Mouse (Mus musculus) heart, embryonic 12.5 days (tissue): ENCODE results near the gene Dab1. TPM values are rescaled to one million over a fixed set of nuclear protein-coding genes. Genes with fewer than 3 reads are reported as not detected.

Source experiments
- ATAC-seq: fragments of 200-750 bp; cut with Nextera tagmentation; 2 replicates; pipeline ENCODE4 v1.8.0; 2017; ENCODE audit warnings: moderate TSS enrichment, moderate library complexity; ENCODE audit not compliant: insufficient number of reproducible peaks, low FRiP score
- H3K27ac ChIP-seq: fragments of 300-500 bp; sonication (generic); 2 replicates; pipeline ENCODE4 v1.5.1; 2016; ENCODE audit warnings: mild to moderate bottlenecking, moderate library complexity; ENCODE audit not compliant: poor library complexity, severe bottlenecking
- H3K27me3 ChIP-seq: fragments of 300-500 bp; sonication (generic); replicated peaks from 2 replicates; pipeline ENCODE4 v1.6.1; 2016; ENCODE audit warnings: mild to moderate bottlenecking, moderate library complexity
- H3K36me3 ChIP-seq: fragments of 300-500 bp; sonication (generic); 2 replicates; pipeline ENCODE4 v1.6.1; 2016; ENCODE audit warnings: mild to moderate bottlenecking, moderate library complexity
- H3K4me1 ChIP-seq: fragments of 300-500 bp; sonication (generic); replicated peaks from 2 replicates; pipeline ENCODE4 v1.6.1; 2016; ENCODE audit warnings: mild to moderate bottlenecking
- H3K4me2 ChIP-seq: fragments of 300-500 bp; sonication (generic); 2 replicates; pipeline ENCODE4 v1.6.1; 2016; ENCODE audit warnings: mild to moderate bottlenecking, moderate library complexity
- H3K4me3 ChIP-seq: fragments of 300-500 bp; sonication (generic); 2 replicates; pipeline ENCODE4 v1.5.1; 2016; ENCODE audit warnings: mild to moderate bottlenecking
- H3K9ac ChIP-seq: fragments of 300-500 bp; sonication (generic); 2 replicates; pipeline ENCODE4 v1.6.1; 2016; ENCODE audit warnings: mild to moderate bottlenecking, moderate library complexity
- H3K9me3 ChIP-seq: fragments of 300-500 bp; sonication (generic); replicated peaks from 2 replicates; pipeline ENCODE4 v1.6.1; 2016; ENCODE audit warnings: mild to moderate bottlenecking, moderate library complexity
- WGBS: fragments of 180-500 bp; shearing (Covaris S2); methylation state at CpG from one replicate; pipeline ENCODE4 v1.1.7; 2016; 5-methylcytosine and 5-hydroxymethylcytosine counted together
- polyA plus RNA-seq: library from polyadenylated mRNA; unstranded; fragments of >200 nt; fragmentation: Nextera tagmentation; extraction: Ambion mirVana; gene quantifications from 2 replicates; pipeline ENCODE4 v1.2.1, GENCODE M21; 2016

Dab1 gene
- polyA plus RNA-seq, 1 experiment from 2014 or later: 1.0 TPM

GRCm38 (mm10) chr4:103974946-103975345 is 355.8 kb downstream of the Dab1 start:
- WGBS: 83% methylated on average over 2 of the region's 2 CpGs
- no peak for ATAC-seq

GRCm38 (mm10) chr4:103993884-103994283 is 374.7 kb downstream of the Dab1 start:
- 70% methylated on average over 3 of the region's 3 CpGs for WGBS
- Histone ChIP-seq H3K4me3 (no peak overlapping the region), H3K27me3 (no peaks in the 10 kb centered on the region), H3K36me3 (no peaks in the 10 kb centered on the region), H3K27ac (no peak overlapping the region), H3K9me3 (no peaks in the 10 kb centered on the region), H3K4me2 (no peak overlapping the region), H3K4me1 (no peaks in the 10 kb centered on the region), H3K9ac (no peak overlapping the region)
- ATAC-seq: no peak

More at GRCm38 (mm10) chr4:103974946-103975345, 355.8 kb downstream of the Dab1 start:
- Histone ChIP-seq H3K9me3 (no peaks in the 10 kb centered on the region), H3K9ac (no peak overlapping the region), H3K4me3 (no peak overlapping the region), H3K27ac (no peak overlapping the region), H3K4me1 (no peaks in the 10 kb centered on the region), H3K36me3 (no peaks in the 10 kb centered on the region), H3K27me3 (no peaks in the 10 kb centered on the region), H3K4me2 (no peak overlapping the region)

- no peak overlapping the region for H3K9ac ChIP-seq
- no peak overlapping the region for H3K4me3 ChIP-seq
- no peak overlapping the region for H3K27ac ChIP-seq
- no peak for ATAC-seq
- no peaks in the 10 kb centered on the region for H3K9me3 ChIP-seq
- 73% methylated on average over 1 of the region's 1 CpGs for WGBS
- no peaks in the 10 kb centered on the region for H3K4me1 ChIP-seq
- no peak overlapping the region for H3K4me2 ChIP-seq
- H3K27me3 ChIP-seq: no peaks in the 10 kb centered on the region
- no peaks in the 10 kb centered on the region for H3K36me3 ChIP-seq
Measured at GRCm38 (mm10) chr4:103994406-103994805, 375.2 kb downstream of the Dab1 start.

GRCm38 (mm10) chr4:104008406-104008805 is 389.2 kb downstream of the Dab1 start:
- 66% methylated on average over 5 of the region's 5 CpGs for WGBS
- Histone ChIP-seq H3K9ac (no peak overlapping the region), H3K27ac (no peak overlapping the region), H3K27me3 (no peaks in the 10 kb centered on the region), H3K36me3 (no peaks in the 10 kb centered on the region), H3K4me3 (no peak overlapping the region), H3K4me2 (no peak overlapping the region), H3K9me3 (no peaks in the 10 kb centered on the region), H3K4me1 (no peaks in the 10 kb centered on the region)
- no peak for ATAC-seq

- WGBS: 67% methylated on average over 4 of the region's 4 CpGs
- H3K4me1 ChIP-seq: no peaks in the 10 kb centered on the region
- ATAC-seq: no peak
Measured at GRCm38 (mm10) chr4:104011683-104012082, 392.5 kb downstream of the Dab1 start.

GRCm38 (mm10) chr4:104012150-104012549 is 393.0 kb downstream of the Dab1 start:
- no peak overlapping the region for H3K4me3 ChIP-seq
- H3K27me3 ChIP-seq: no peaks in the 10 kb centered on the region
- H3K27ac ChIP-seq: no peak overlapping the region
- H3K4me2 ChIP-seq: no peak overlapping the region
- H3K4me1 ChIP-seq: no peaks in the 10 kb centered on the region
- WGBS: 75% methylated on average over 4 of the region's 4 CpGs
- no peaks in the 10 kb centered on the region for H3K9me3 ChIP-seq
- H3K9ac ChIP-seq: no peak overlapping the region
- ATAC-seq: no peak
- no peaks in the 10 kb centered on the region for H3K36me3 ChIP-seq

More at GRCm38 (mm10) chr4:104011683-104012082, 392.5 kb downstream of the Dab1 start:
- no peak overlapping the region for H3K4me2 ChIP-seq
- no peak overlapping the region for H3K9ac ChIP-seq
- H3K27ac ChIP-seq: no peak overlapping the region
- H3K27me3 ChIP-seq: no peaks in the 10 kb centered on the region
- no peak overlapping the region for H3K4me3 ChIP-seq
- no peaks in the 10 kb centered on the region for H3K36me3 ChIP-seq
- no peaks in the 10 kb centered on the region for H3K9me3 ChIP-seq

- Histone ChIP-seq H3K4me3 (no peak overlapping the region), H3K27ac (no peak overlapping the region), H3K36me3 (no peaks in the 10 kb centered on the region), H3K4me1 (no peaks in the 10 kb centered on the region), H3K9me3 (no peaks in the 10 kb centered on the region), H3K9ac (no peak overlapping the region), H3K27me3 (no peaks in the 10 kb centered on the region), H3K4me2 (no peak overlapping the region)
- no peak for ATAC-seq
- WGBS: 65% methylated on average over 2 of the region's 2 CpGs
Measured at GRCm38 (mm10) chr4:104025117-104025694, 406.0 kb downstream of the Dab1 start.

- Histone ChIP-seq H3K36me3 (no peaks in the 10 kb centered on the region), H3K4me3 (no peak overlapping the region), H3K27ac (no peak overlapping the region), H3K9ac (no peak overlapping the region), H3K4me2 (no peak overlapping the region), H3K4me1 (no peaks in the 10 kb centered on the region), H3K27me3 (no peaks in the 10 kb centered on the region), H3K9me3 (no peaks in the 10 kb centered on the region)
- ATAC-seq: no peak
- 41% methylated on average over 2 of the region's 2 CpGs for WGBS
Measured at GRCm38 (mm10) chr4:104026834-104027233, 407.7 kb downstream of the Dab1 start.

- no peak overlapping the region for H3K4me3 ChIP-seq
- H3K9me3 ChIP-seq: no peaks in the 10 kb centered on the region
- no peak overlapping the region for H3K9ac ChIP-seq
- no peak overlapping the region for H3K27ac ChIP-seq
- H3K4me2 ChIP-seq: no peak overlapping the region
- 75% methylated on average over 1 of the region's 1 CpGs for WGBS
- no peak for ATAC-seq
- no peaks in the 10 kb centered on the region for H3K27me3 ChIP-seq
- H3K4me1 ChIP-seq: no peaks in the 10 kb centered on the region
- no peaks in the 10 kb centered on the region for H3K36me3 ChIP-seq
Measured at GRCm38 (mm10) chr4:104027239-104027638, 408.1 kb downstream of the Dab1 start.

- no peak for ATAC-seq
- H3K9ac ChIP-seq: no peak overlapping the region
- H3K4me2 ChIP-seq: no peak overlapping the region
- H3K4me1 ChIP-seq: no peaks in the 10 kb centered on the region
- H3K27me3 ChIP-seq: no peaks in the 10 kb centered on the region
- H3K36me3 ChIP-seq: no peaks in the 10 kb centered on the region
- no peak overlapping the region for H3K4me3 ChIP-seq
- H3K27ac ChIP-seq: no peak overlapping the region
- no peaks in the 10 kb centered on the region for H3K9me3 ChIP-seq
Measured at GRCm38 (mm10) chr4:104036091-104036490, 416.9 kb downstream of the Dab1 start.

- Histone ChIP-seq H3K4me1 (no peaks in the 10 kb centered on the region), H3K27me3 (no peaks in the 10 kb centered on the region), H3K27ac (no peak overlapping the region), H3K4me2 (no peak overlapping the region), H3K9ac (no peak overlapping the region), H3K36me3 (no peaks in the 10 kb centered on the region), H3K9me3 (no peaks in the 10 kb centered on the region), H3K4me3 (no peak overlapping the region)
- no peak for ATAC-seq
- WGBS: 30% methylated on average over 4 of the region's 4 CpGs
Measured at GRCm38 (mm10) chr4:104039588-104039987, 420.4 kb downstream of the Dab1 start.

- no peak for ATAC-seq
- no peaks in the 10 kb centered on the region for H3K36me3 ChIP-seq
- no peak overlapping the region for H3K4me3 ChIP-seq
- 70% methylated on average over 2 of the region's 2 CpGs for WGBS
- no peak overlapping the region for H3K27ac ChIP-seq
- H3K4me1 ChIP-seq: no peaks in the 10 kb centered on the region
- no peaks in the 10 kb centered on the region for H3K27me3 ChIP-seq
- no peak overlapping the region for H3K9ac ChIP-seq
- H3K9me3 ChIP-seq: no peaks in the 10 kb centered on the region
- no peak overlapping the region for H3K4me2 ChIP-seq
Measured at GRCm38 (mm10) chr4:104043441-104043840, 424.3 kb downstream of the Dab1 start.
